Mouse (Mus musculus) midbrain, embryonic 10.5 days (tissue): ENCODE results near the gene Slc44a2. TPM values are rescaled to one million over a fixed set of nuclear protein-coding genes. Genes with fewer than 3 reads are reported as not detected.
A peak's percentile ranks its signal among the peaks of the same experiment; 100 is the strongest.

Source experiments
- DNase-seq: peaks from one replicate; pipeline ENCODE4 v3.0.0-alpha.2; 2017; ENCODE audit warnings: low spot score
- H3K27ac ChIP-seq: fragments of 300-500 bp; sonication (generic); replicated peaks from 2 replicates; pipeline ENCODE4 v1.5.1; 2016; ENCODE audit warnings: mild to moderate bottlenecking
- H3K27me3 ChIP-seq: fragments of 300-500 bp; sonication (generic); 2 replicates; pipeline ENCODE4 v1.6.1; 2016; ENCODE audit warnings: low read depth, mild to moderate bottlenecking; ENCODE audit not compliant: poor library complexity, severe bottlenecking
- H3K36me3 ChIP-seq: fragments of 300-500 bp; sonication (generic); 2 replicates; pipeline ENCODE4 v1.6.1; 2016; ENCODE audit warnings: mild to moderate bottlenecking, moderate library complexity
- H3K4me1 ChIP-seq: fragments of 300-500 bp; sonication (generic); 2 replicates; pipeline ENCODE4 v1.6.1; 2016
- H3K4me3 ChIP-seq: fragments of 300-500 bp; sonication (generic); 2 replicates; pipeline ENCODE4 v1.5.1; 2016; ENCODE audit warnings: mild to moderate bottlenecking, moderate library complexity
- H3K9me3 ChIP-seq: fragments of 300-500 bp; sonication (generic); replicated peaks from 2 replicates; pipeline ENCODE4 v1.6.1; 2016; ENCODE audit warnings: mild to moderate bottlenecking
- WGBS: fragments of 180-500 bp; shearing (Covaris S2); methylation state at CpG from one replicate; pipeline ENCODE4 v1.1.7; 2016; 5-methylcytosine and 5-hydroxymethylcytosine counted together
- polyA plus RNA-seq: library from polyadenylated mRNA; unstranded; fragments of >200 nt; fragmentation: Nextera tagmentation; extraction: Ambion mirVana; gene quantifications from 2 replicates; pipeline ENCODE4 v1.2.1, GENCODE M21; 2016

The Slc44a2 gene
- polyA plus RNA-seq, 1 experiment from 2014 or later, result 65.8 TPM

- H3K4me3 ChIP-seq, result peak overlapping the region; percentile 19; the same call in 1 of the 2 replicates
- WGBS, result 91% methylated on average over 2 of the region's 2 CpGs
- no peaks in the 10 kb centered on the region for H3K9me3 ChIP-seq
- no peak for DNase-seq
- H3K27me3 ChIP-seq, result no peaks in the 10 kb centered on the region
- peaks cover 26% of the 10 kb centered on the region for H3K4me1 ChIP-seq
- H3K27ac ChIP-seq, result no peak overlapping the region
- H3K36me3 ChIP-seq, result peaks cover 59% of the 10 kb centered on the region
These were observed 50.4 kb downstream of the Slc44a2 start for GRCm38 (mm10) chr9:21370876-21371275.

GRCm38 (mm10) chr9:21372508-21372907 lies 52.0 kb downstream of the Slc44a2 start:
- H3K4me3 ChIP-seq, result no peak overlapping the region
- DNase-seq, result no peak
- H3K27me3 ChIP-seq, result no peaks in the 10 kb centered on the region
- H3K4me1 ChIP-seq, result peaks cover 23% of the 10 kb centered on the region
- WGBS, result 77% methylated on average over 1 of the region's 1 CpGs
- H3K36me3 ChIP-seq, result peaks cover 69% of the 10 kb centered on the region
- no peak overlapping the region for H3K27ac ChIP-seq
- no peaks in the 10 kb centered on the region for H3K9me3 ChIP-seq

GRCm38 (mm10) chr9:21379195-21379594 lies 58.7 kb downstream of the Slc44a2 start:
- Histone ChIP-seq H3K9me3 (no peaks in the 10 kb centered on the region), H3K27ac (no peak overlapping the region), H3K4me1 (peaks cover 15% of the 10 kb centered on the region), H3K36me3 (peaks cover 77% of the 10 kb centered on the region), H3K4me3 (no peak overlapping the region), H3K27me3 (no peaks in the 10 kb centered on the region)
- DNase-seq, result no peak
- WGBS, result 88% methylated on average over 3 of the region's 3 CpGs

GRCm38 (mm10) chr9:21380868-21381267 lies 60.4 kb downstream of the Slc44a2 start:
- Histone ChIP-seq H3K9me3 (no peaks in the 10 kb centered on the region), H3K27ac (no peak overlapping the region), H3K27me3 (no peaks in the 10 kb centered on the region), H3K4me3 (no peak overlapping the region), H3K36me3 (peaks cover 62% of the 10 kb centered on the region), H3K4me1 (peaks cover 14% of the 10 kb centered on the region)
- no peak for DNase-seq

GRCm38 (mm10) chr9:21383966-21384365 lies 63.5 kb downstream of the Slc44a2 start:
- H3K27me3 ChIP-seq, result no peaks in the 10 kb centered on the region
- peaks cover 65% of the 10 kb centered on the region for H3K36me3 ChIP-seq
- no peaks in the 10 kb centered on the region for H3K9me3 ChIP-seq
- H3K4me3 ChIP-seq, result no peak overlapping the region
- no peak overlapping the region for H3K27ac ChIP-seq
- no peak for DNase-seq
- peaks cover 5% of the 10 kb centered on the region; the same call in 1 of the 2 replicates for H3K4me1 ChIP-seq

GRCm38 (mm10) chr9:21392646-21393175 lies 72.2 kb downstream of the Slc44a2 start:
- WGBS, result 94% methylated on average over 10 of the region's 10 CpGs
- H3K27me3 ChIP-seq, result no peaks in the 10 kb centered on the region
- no peak overlapping the region for H3K27ac ChIP-seq
- no peak overlapping the region for H3K4me3 ChIP-seq
- no peaks in the 10 kb centered on the region for H3K9me3 ChIP-seq
- DNase-seq, result no peak
- H3K4me1 ChIP-seq, result no peaks in the 10 kb centered on the region
- peaks cover 100% of the 10 kb centered on the region for H3K36me3 ChIP-seq

GRCm38 (mm10) chr9:21395692-21396091 lies 75.2 kb downstream of the Slc44a2 start:
- no peak for DNase-seq
- Histone ChIP-seq H3K27me3 (no peaks in the 10 kb centered on the region), H3K9me3 (no peaks in the 10 kb centered on the region), H3K36me3 (peaks cover 100% of the 10 kb centered on the region), H3K4me1 (no peaks in the 10 kb centered on the region), H3K27ac (no peak overlapping the region), H3K4me3 (no peak overlapping the region)
- 91% methylated on average over 3 of the region's 3 CpGs for WGBS

GRCm38 (mm10) chr9:21397170-21397569 lies 76.7 kb downstream of the Slc44a2 start:
- Histone ChIP-seq H3K4me1 (no peaks in the 10 kb centered on the region), H3K36me3 (peaks cover 100% of the 10 kb centered on the region), H3K27me3 (no peaks in the 10 kb centered on the region), H3K27ac (no peak overlapping the region), H3K9me3 (no peaks in the 10 kb centered on the region), H3K4me3 (no peak overlapping the region)
- DNase-seq, result no peak
- WGBS, result 90% methylated on average over 3 of the region's 3 CpGs

GRCm38 (mm10) chr9:21401042-21401441 lies 80.5 kb downstream of the Slc44a2 start:
- peaks cover 100% of the 10 kb centered on the region for H3K36me3 ChIP-seq
- H3K9me3 ChIP-seq, result no peaks in the 10 kb centered on the region
- no peaks in the 10 kb centered on the region for H3K27me3 ChIP-seq
- no peaks in the 10 kb centered on the region for H3K4me1 ChIP-seq
- DNase-seq, result no peak
- WGBS, result 95% methylated on average over 9 of the region's 9 CpGs
- H3K27ac ChIP-seq, result no peak overlapping the region
- H3K4me3 ChIP-seq, result no peak overlapping the region

- DNase-seq, result no peak
- no peak overlapping the region for H3K27ac ChIP-seq
- H3K9me3 ChIP-seq, result no peaks in the 10 kb centered on the region
- no peaks in the 10 kb centered on the region for H3K4me1 ChIP-seq
- no peak overlapping the region for H3K4me3 ChIP-seq
- H3K27me3 ChIP-seq, result no peaks in the 10 kb centered on the region
- WGBS, result 90% methylated on average over 11 of the region's 11 CpGs
- H3K36me3 ChIP-seq, result peaks cover 96% of the 10 kb centered on the region
These were observed 82.3 kb downstream of the Slc44a2 start for GRCm38 (mm10) chr9:21402764-21403253.

- WGBS, result 93% methylated on average over 5 of the region's 5 CpGs
- Histone ChIP-seq H3K4me1 (no peaks in the 10 kb centered on the region), H3K27me3 (no peaks in the 10 kb centered on the region), H3K27ac (no peak overlapping the region), H3K36me3 (peaks cover 89% of the 10 kb centered on the region), H3K9me3 (no peaks in the 10 kb centered on the region), H3K4me3 (no peak overlapping the region)
- no peak for DNase-seq
These were observed 83.2 kb downstream of the Slc44a2 start for GRCm38 (mm10) chr9:21403745-21404144.
